Mouse (Mus musculus) mouse embryonic stem cell (cell line): Measurements from ENCODE around the gene N4bp3.
"Not testable (repeated sequence)": the region's sequence is repeated elsewhere in the genome, so short reads cannot be mapped to it uniquely, and the experiment has no call there.

Experiments
- in situ Hi-C, 2 experiments: fragments of 300-500 bp; cut with MboI; formaldehyde crosslinking; loops; 1 replicate in 1 of 2; 3 replicates in 1 of 2; pipeline ENCODE4 v1.14.3; 2019 to 2020; ENCODE audit warnings: low sequenced_read_pairs in 2 of 2, low pct_unique_long_range_greater_than_20kb in 1 of 2, mixed read lengths in 1 of 2; ENCODE audit not compliant: unreplicated experiment in 1 of 2

Gene N4bp3

DNA sequence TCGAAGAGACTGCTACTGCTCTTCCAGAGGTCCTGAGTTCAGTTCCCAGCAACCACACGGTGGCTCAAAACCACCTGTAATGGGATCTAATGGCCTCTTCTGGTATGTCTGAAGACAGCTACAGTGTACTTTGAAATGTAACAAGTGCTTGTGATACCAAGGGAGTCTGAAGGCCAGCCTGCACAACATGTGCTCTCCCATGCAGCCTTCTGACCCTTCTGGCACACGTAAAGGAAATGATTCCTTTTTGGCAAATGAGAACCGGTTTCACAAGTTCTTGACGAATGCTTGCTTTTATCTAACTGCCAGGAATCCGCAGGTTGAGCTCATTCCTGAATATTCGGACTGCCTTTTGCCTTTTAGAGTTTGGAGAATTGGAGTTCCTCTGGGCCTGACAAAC, 35.5 kb downstream of the N4bp3 start:
- in situ Hi-C loops = loop anchor here (5.0 kb wide), 3 partner anchors 37 to 72 kb away; partner anchors contain the start of genes 0610009B22Rik (in 1 of the 2), D930048N14Rik (in 1 of the 2) and N4bp3 (in 1 of the 2)

DNA sequence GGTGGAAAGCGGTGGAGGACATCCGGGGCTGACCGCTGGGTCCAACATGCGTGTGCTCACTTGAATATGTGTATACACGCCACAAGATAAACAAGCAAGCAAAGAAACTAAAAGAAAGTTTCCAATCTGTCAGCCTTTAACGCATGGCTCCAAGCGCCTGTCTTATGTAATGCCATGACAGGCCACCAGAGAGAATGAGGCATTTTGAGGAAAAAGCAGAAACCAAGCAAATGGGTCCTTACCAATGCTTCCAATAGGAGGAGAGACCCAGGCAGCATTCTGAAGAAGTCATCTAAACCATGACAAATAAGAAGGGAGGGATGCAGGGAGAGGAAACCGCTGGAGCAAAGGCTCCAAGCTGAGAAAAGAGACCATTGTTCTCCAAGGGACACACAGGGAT, 36.4 kb downstream of the N4bp3 start:
- in situ Hi-C loops = no loop called here

DNA sequence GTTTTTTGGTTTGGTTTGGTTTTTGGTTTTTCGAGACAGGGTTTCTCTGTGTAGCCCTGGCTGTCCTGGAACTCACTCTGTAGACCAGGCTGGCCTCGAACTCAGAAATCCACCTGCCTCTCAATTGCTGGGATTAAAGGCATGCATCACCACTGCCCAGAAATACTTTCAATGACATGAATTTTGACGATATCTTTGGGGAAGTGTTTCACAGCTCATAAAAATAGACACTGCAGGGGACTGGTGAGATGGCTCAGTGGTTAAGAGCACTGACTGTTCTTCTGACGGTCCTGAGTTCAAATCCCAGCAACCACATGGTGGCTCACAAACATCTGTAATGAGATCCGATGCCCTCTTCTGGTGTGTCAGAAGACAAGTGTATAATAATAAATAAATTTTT, 40.7 kb downstream of the N4bp3 start:
- in situ Hi-C loops = not testable (repeated sequence)

DNA sequence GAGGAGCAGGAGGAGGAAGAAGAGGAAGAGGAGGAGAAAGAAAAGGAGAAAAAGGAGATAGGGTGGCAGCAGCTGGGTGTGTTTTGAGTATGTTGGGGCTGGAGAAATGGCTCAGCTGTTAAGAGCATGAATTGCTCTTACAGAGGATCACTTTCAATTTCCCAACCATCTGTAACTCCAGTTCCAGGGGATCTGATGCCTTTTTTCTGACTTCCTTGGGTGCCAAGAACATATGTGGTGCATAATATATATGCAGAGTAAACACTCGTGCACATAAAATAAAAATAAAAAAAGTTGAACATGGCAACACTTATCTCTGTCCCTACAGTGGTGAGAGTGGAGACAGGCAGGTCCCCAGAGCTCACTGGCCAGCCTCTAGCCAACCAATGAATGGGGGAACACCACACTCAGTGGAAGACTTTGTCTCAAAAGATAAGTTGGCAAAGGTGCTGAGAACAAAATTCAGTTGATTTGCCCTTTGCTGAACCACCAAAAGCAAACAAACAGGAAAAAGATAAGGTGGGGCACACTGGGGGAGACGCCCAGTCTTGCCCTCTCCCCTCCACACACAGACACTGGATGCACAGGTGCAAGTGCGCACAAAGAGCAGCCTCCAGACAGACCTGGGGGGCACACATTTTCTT, 41.3 kb downstream of the N4bp3 start:
- in situ Hi-C loops = no loop called here

DNA sequence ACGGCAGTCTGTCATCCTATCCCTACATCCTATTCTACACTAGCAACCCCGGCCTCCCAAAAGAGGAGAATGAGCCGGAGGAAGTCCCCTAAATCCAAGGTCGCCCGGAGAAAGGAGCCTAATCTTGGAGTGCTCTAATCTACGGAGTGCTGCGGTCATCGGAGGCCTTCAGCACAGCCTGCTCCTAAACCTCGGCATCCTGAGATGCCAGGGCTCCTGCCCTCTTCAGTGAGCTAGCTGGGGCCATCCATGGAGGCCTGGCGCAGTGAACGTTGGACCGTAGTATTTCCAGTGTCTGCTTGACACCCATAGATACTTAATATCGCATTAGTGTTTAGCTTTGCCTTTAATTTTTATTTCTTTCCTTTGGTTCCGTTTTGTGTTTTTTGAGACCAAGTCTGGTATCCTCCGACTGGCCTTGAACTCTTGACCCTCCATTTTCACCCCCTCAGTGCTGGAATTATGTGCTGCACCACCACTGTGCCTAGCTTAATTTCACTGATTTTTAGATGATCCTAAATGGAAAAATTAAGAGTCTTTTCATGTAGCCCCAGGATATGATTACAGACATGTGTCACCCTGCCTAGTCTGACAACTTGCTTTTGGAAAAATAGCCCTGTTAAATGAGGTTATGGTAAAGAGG, 43.4 kb downstream of the N4bp3 start:
- in situ Hi-C loops = no loop called here

DNA sequence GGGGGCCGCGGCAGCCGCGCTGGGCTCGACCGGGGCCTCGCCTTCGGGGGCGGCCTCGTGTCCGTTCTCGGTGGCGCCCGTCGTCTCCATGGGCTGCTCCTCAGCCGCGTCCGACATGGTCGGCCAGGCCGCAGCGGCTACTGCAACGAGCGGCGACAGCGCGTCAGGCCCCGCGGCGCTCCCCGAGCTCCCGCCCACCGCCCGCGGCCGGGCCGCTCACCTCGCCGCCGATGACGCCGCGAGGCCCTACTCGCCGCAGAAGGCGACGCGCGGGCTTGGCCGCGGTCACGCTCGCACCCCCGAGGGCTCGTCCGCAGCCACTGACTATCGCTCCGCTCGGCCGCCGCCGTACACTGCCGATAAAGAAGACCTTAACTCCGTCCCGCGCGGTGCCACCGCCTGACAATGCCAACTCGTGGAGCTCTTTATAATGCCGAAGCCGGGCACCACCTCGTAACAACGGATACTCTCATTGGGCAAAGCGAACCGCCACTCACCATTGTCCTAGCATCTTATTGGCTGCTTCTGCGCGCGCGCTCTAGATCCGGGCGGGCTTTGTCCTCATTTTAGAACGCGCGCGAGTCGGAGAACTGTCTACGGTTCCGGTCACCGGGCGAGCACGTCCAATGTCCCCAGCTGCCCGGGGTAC, 44.1 kb downstream of the N4bp3 start, which contains the start of gene Hnrnpab:
Gene Hnrnpab, minus strand, starts transcription at position 401 of the 649 bp plus-strand sequence.
- in situ Hi-C loops = no loop called here

DNA sequence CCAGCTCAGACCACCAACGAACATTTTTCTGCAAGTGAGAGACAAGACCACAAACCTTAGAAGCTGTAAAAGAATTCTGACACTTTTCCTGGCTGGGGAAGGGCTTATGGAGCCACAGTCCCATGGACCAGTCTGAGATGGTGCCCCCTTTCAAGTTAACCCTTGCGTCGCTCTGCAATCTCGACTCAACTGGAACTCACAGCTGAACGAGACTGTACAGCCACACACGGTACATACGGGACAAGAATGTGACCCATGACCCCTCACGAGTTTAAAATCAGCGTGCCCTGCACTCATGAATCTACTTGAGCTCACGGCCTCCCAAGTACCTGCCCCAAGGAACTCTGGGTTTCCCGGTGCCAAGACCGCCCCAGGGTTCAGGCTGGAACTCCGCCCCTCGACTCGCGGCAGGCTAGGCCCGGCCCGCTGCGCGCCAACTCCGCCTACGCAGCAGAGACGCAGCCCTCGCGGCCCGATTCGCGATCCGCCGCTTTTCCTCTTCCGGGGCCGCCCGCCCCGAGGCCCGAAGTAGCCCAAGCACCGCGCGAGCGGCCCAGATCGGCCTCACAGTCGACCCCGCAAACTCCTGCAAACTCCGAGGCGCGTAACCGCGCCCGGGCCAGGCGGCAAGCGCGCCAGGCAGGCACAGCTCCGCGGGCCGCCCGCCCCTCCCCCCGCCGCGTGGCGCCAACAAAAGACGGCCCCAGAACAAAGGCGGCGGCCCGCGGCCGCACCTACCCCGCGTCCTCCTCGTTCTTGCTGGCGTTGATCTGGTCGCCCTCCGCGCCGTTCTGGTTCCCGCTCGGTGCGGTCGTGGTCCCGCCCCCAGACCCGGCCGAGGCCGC, 44.8 kb downstream of the N4bp3 start:
- in situ Hi-C loops = no loop called here

DNA sequence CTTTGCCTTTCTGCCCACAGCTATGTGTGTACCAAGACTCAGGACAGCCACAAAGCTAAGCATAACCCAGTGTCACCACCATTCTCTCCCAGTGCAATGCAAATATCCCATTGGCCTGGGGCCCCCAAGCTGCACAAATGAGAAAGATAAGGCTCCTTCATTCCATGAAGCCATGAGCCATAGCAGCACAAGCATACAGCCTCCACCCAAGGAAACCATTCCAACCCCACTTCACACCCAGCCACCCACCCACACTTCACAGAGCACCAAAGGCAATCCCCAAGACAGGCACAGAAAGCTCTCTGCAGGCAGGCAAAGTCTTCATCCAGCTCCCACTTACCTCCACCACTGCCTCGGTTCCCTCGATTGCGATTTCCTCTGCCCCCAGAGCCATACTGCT, 48.4 kb downstream of the N4bp3 start:
- in situ Hi-C loops = no loop called here

DNA sequence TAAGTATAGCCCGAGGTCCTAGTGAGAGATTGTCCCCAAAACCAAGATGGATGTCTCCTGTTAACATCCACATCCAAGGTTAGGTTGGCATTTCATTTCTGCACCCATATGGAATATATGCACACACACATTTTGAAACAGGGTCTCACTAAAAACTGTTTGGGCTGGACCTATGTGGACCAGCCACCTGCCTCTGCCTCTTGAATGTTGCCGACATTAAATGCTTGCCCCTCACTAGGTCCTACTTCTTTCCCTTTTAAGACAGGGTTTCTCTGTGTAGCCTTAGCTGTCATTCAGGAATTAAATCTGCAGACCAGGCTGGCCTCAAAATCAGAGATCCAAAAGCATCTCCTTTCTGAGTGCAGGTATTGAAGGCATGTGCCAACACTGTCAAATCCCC, 53.1 kb downstream of the N4bp3 start:
- in situ Hi-C loops = no loop called here

DNA sequence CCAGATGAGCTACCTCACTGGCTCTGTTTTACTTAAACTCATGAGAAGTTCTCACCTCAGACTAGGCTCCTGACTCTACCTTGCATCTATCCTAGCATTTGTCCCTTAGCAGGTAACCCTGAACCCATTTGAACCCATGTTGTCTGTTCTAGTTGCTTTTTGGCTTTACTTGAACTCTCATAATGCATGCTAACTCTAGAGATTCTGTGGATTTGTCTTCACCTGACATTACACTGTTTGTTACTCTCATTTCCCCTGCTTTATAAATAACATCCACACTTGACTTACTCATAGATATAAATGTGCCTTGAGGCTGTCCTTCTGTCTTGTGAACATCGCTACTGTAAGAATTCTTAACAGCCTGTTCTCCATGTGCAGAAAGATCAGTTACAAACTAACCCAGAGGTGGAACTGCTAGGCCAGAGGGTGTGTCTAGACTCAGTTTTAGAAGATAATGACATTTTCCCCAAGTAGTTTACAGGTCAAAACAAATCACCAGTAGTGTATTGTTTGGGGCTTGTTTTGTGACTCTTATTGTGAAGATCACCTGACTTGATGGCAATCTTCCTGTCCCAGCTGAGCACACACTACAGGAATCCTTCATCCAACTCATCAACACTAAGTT, 55.1 kb downstream of the N4bp3 start:
- in situ Hi-C loops = no loop called here

DNA sequence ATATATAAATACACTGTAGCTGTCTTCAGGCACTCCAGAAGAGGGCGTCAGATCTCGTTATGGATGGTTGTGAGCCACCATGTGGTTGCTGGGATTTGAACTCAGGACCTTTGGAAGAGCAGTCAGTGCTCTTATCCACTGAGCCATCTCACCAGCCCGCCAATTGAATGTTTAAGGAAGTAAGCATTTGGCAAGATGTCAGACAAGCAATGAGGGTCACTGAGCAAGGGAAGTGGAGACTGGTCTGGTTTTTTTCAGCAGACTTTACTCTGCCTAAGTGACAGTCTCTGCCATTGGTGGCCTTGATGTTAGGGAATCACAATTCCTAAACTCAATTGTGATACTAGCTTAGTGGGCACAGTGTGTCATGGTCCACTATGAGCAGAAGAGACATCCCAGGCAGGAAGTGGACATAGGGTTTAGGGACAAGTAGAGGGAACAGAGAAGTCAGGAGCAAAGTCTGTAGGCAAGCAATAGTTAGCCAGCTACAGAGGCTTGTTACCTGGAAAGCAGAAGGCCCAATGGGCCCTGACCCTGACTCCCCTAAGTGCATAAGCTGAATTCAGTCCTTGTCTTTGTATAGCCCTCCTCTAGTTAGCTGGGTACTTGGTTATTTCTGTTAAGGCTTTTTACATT, 55.8 kb downstream of the N4bp3 start:
- in situ Hi-C loops = no loop called here

DNA sequence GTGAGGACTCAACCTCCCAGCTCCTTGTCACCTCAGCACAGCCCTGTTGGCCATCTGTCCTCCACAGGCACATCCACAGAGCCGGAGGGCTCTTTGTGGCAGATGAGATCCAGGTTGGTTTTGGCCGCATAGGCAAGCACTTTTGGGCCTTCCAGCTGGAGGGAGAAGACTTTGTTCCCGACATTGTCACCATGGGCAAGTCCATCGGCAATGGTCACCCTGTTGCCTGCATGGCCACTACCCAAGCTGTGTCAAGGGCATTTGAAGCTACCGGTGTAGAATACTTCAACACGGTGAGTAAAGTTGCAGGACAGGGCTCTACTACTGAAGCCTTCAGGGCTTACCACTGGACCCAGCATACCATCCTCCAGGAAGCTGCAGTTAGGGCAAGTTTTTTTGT, 56.8 kb downstream of the N4bp3 start:
- in situ Hi-C loops = no loop called here

DNA sequence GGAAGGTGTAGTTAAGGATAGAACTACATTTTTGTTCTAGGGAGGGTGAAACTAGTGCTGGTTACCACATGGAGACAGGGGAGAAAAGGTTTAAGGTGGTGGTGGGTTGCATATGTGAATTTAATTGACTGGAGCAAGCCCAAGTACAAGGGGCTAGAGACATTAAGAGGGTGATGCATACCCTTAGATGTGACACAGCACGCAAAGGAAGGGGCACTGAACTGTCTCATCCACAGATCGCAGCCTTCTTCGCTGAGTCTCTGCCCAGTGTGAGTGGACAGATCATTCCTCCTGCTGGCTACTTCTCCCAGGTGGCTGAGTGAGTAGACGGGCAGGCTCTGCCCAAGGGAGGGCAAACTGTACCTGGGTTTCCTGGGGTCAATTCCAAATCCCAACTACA, 57.3 kb downstream of the N4bp3 start:
- in situ Hi-C loops = no loop called here
